Mouse (Mus musculus) liver, embryonic 16.5 days (tissue): ENCODE results near the gene Cdk20. TPM values are rescaled to one million over a fixed set of nuclear protein-coding genes. Genes with fewer than 3 reads are reported as not detected.

Source experiments
- ATAC-seq: fragments of 200-750 bp; cut with Nextera tagmentation; 2 replicates; pipeline ENCODE4 v1.8.0; 2017; ENCODE audit warnings: low read depth, mild to moderate bottlenecking, moderate number of reproducible peaks, moderate library complexity
- H3K27ac ChIP-seq: fragments of 300-500 bp; sonication (generic); 2 replicates; pipeline ENCODE4 v1.5.1; 2014; ENCODE audit warnings: mild to moderate bottlenecking, low read length
- H3K27me3 ChIP-seq: fragments of 300-500 bp; sonication (generic); 2 replicates; pipeline ENCODE4 v1.6.1; 2014; ENCODE audit warnings: low read depth, low read length, mixed read lengths; ENCODE audit not compliant: control insufficient read depth, insufficient read depth
- H3K36me3 ChIP-seq: fragments of 300-500 bp; sonication (generic); 2 replicates; pipeline ENCODE4 v1.6.1; 2014; ENCODE audit warnings: mild to moderate bottlenecking; ENCODE audit not compliant: control insufficient read depth, insufficient read depth
- H3K4me1 ChIP-seq: fragments of 300-500 bp; sonication (generic); 2 replicates; pipeline ENCODE4 v1.6.1; 2014; ENCODE audit warnings: low read depth, low read length, mixed read lengths; ENCODE audit not compliant: control insufficient read depth
- H3K4me2 ChIP-seq: fragments of 300-500 bp; sonication (generic); 2 replicates; pipeline ENCODE4 v1.6.1; 2014; ENCODE audit warnings: low read depth, low read length, mixed read lengths
- H3K4me3 ChIP-seq: fragments of 300-500 bp; sonication (generic); 2 replicates; pipeline ENCODE4 v1.5.1; 2014; ENCODE audit warnings: low read depth, mild to moderate bottlenecking, low read length
- H3K9ac ChIP-seq: fragments of 300-500 bp; sonication (generic); 2 replicates; pipeline ENCODE4 v1.6.1; 2014; ENCODE audit warnings: low read depth, low read length
- H3K9me3 ChIP-seq: fragments of 300-500 bp; sonication (generic); replicated peaks from 2 replicates; pipeline ENCODE4 v1.6.1; 2016; ENCODE audit warnings: low read length; ENCODE audit not compliant: control insufficient read depth
- WGBS: fragments of 180-500 bp; shearing (Covaris S2); extraction: QIAGEN DNeasy Blood & Tissue Kit; methylation state at CpG from one replicate; pipeline ENCODE4 v1.1.7; 2014; ENCODE audit not compliant: insufficient replicate concordance; 5-methylcytosine and 5-hydroxymethylcytosine counted together
- polyA plus RNA-seq: library from polyadenylated mRNA; unstranded; fragments of >200 nt; fragmentation: Nextera tagmentation; extraction: Ambion mirVana; gene quantifications from 2 replicates; pipeline ENCODE4 v1.2.1, GENCODE M21; 2015

Gene Cdk20
- polyA plus RNA-seq, 1 experiment from 2014 or later, result 4.9 TPM

- Histone ChIP-seq H3K27me3 (no peaks in the 10 kb centered on the region), H3K4me1 (peaks cover 3% of the 10 kb centered on the region)
- peak; percentile 58; the same call in 1 of the 2 replicates for ATAC-seq
These were observed 6.8 kb downstream of the Cdk20 start for GRCm38 (mm10) chr13:64438863-64439452.

DNA sequence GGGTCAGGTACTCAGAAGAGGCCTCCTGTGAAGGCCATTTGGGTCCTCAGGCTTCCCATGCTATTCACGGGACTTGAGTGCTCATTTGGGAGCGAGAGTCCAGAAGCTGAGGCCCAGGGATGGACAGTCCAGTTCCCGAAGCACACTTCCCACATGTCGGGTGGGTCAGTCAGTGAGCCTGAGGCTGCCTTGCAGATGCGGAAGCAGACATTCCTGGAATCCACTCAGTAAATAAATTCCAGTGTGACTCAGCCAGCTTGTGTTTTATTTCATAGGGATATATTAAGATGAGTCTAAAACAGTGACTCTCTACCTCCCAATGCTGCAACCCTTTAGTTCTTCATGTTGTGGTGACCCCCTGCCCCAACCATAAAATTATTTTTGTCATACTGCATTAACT lies 7.4 kb downstream of the Cdk20 start:
- ATAC-seq, result no peak
- WGBS, result 66% methylated on average over 5 of the region's 5 CpGs

More at GRCm38 (mm10) chr13:64438863-64439452, 6.8 kb downstream of the Cdk20 start:
- H3K4me2 ChIP-seq, result no peak overlapping the region
- WGBS, result 40% methylated on average over 9 of the region's 9 CpGs
- H3K36me3 ChIP-seq, result no peaks in the 10 kb centered on the region
- H3K4me3 ChIP-seq, result no peak overlapping the region
- H3K9me3 ChIP-seq, result no peaks in the 10 kb centered on the region
- H3K9ac ChIP-seq, result no peak overlapping the region
- H3K27ac ChIP-seq, result no peak overlapping the region

GRCm38 (mm10) chr13:64440592-64440991 lies 8.5 kb downstream of the Cdk20 start:
- H3K27me3 ChIP-seq, result no peaks in the 10 kb centered on the region
- no peaks in the 10 kb centered on the region for H3K36me3 ChIP-seq
- no peak overlapping the region for H3K4me2 ChIP-seq
- no peak overlapping the region for H3K27ac ChIP-seq
- WGBS, result 17% methylated on average over 4 of the region's 4 CpGs
- no peak overlapping the region for H3K9ac ChIP-seq
- no peak for ATAC-seq
- no peaks in the 10 kb centered on the region for H3K9me3 ChIP-seq
- peaks cover 3% of the 10 kb centered on the region for H3K4me1 ChIP-seq
- no peak overlapping the region for H3K4me3 ChIP-seq

More for the DNA sequence above, 7.4 kb downstream of the Cdk20 start:
- Histone ChIP-seq H3K9ac (no peak overlapping the region), H3K4me3 (no peak overlapping the region), H3K27me3 (no peaks in the 10 kb centered on the region), H3K36me3 (no peaks in the 10 kb centered on the region), H3K4me1 (peaks cover 3% of the 10 kb centered on the region), H3K27ac (no peak overlapping the region), H3K9me3 (no peaks in the 10 kb centered on the region), H3K4me2 (no peak overlapping the region)

DNA sequence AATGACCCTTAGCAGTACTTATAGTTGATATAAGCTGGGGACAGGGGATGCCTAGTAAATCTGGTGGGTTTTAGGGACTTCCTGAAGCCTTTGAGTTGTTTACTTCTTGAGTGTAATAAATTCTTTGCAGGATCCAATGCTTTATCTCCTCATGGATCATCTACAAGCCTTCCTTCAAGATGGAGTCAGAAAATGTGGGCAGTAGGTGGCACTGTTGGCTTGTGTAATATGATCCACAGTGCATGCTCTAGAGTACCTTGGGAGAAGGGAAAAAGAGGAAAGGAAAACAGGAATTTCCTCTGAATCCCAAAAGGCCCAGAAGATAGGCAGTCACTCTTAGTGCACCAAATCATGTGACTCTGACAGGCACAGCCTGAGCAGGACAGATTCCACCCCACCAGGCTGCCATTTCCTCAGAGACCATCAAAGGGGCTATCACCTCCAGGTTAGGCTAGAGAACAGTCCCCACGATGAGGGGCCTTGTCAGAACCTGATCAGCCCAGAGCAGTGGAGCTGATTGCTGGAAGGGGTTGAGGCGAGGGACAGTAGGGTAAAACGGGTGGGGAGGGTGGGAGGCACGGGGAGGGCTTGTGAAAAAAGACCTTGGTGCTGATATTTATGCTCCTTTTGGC lies 11.3 kb downstream of the Cdk20 start:
- 45% methylated on average over 4 of the region's 4 CpGs for WGBS

GRCm38 (mm10) chr13:64445254-64445920 lies 13.3 kb downstream of the Cdk20 start:
- Histone ChIP-seq H3K27me3 (no peaks in the 10 kb centered on the region), H3K4me2 (no peak overlapping the region), H3K4me1 (no peaks in the 10 kb centered on the region; the same call in 1 of the 2 replicates), H3K27ac (no peak overlapping the region), H3K4me3 (no peak overlapping the region), H3K9me3 (no peaks in the 10 kb centered on the region), H3K9ac (no peak overlapping the region), H3K36me3 (no peaks in the 10 kb centered on the region)
- ATAC-seq, result no peak
- WGBS, result 30% methylated on average over 9 of the region's 9 CpGs

More for the DNA sequence above, 11.3 kb downstream of the Cdk20 start:
- no peak overlapping the region for H3K4me3 ChIP-seq
- no peaks in the 10 kb centered on the region for H3K36me3 ChIP-seq
- H3K4me1 ChIP-seq, result no peaks in the 10 kb centered on the region; the same call in 1 of the 2 replicates
- ATAC-seq, result no peak
- H3K27ac ChIP-seq, result no peak overlapping the region
- H3K9ac ChIP-seq, result no peak overlapping the region
- H3K9me3 ChIP-seq, result no peaks in the 10 kb centered on the region
- no peak overlapping the region for H3K4me2 ChIP-seq
- H3K27me3 ChIP-seq, result no peaks in the 10 kb centered on the region

- H3K36me3 ChIP-seq, result no peaks in the 10 kb centered on the region
- H3K4me2 ChIP-seq, result no peak overlapping the region
- peak; percentile 58; the same call in 1 of the 2 replicates for ATAC-seq
- H3K9ac ChIP-seq, result no peak overlapping the region
- H3K9me3 ChIP-seq, result no peaks in the 10 kb centered on the region
- no peak overlapping the region for H3K27ac ChIP-seq
- H3K4me1 ChIP-seq, result no peaks in the 10 kb centered on the region; the same call in 1 of the 2 replicates
- 3% methylated on average over 1 of the region's 1 CpGs for WGBS
- H3K27me3 ChIP-seq, result no peaks in the 10 kb centered on the region
- no peak overlapping the region for H3K4me3 ChIP-seq
These were observed 15.8 kb downstream of the Cdk20 start for GRCm38 (mm10) chr13:64447947-64448346.

GRCm38 (mm10) chr13:64448729-64449128 lies 16.6 kb downstream of the Cdk20 start:
- Histone ChIP-seq H3K36me3 (no peaks in the 10 kb centered on the region), H3K4me1 (no peaks in the 10 kb centered on the region; the same call in 1 of the 2 replicates), H3K9ac (no peak overlapping the region), H3K27me3 (no peaks in the 10 kb centered on the region), H3K4me3 (no peak overlapping the region), H3K27ac (no peak overlapping the region), H3K4me2 (no peak overlapping the region), H3K9me3 (no peaks in the 10 kb centered on the region)
- no peak for ATAC-seq
- 54% methylated on average over 5 of the region's 5 CpGs for WGBS

GRCm38 (mm10) chr13:64450001-64450794 lies 18.1 kb downstream of the Cdk20 start:
- H3K9ac ChIP-seq, result no peak overlapping the region
- 34% methylated on average over 7 of the region's 7 CpGs for WGBS
- no peaks in the 10 kb centered on the region for H3K9me3 ChIP-seq
- no peak overlapping the region for H3K4me2 ChIP-seq
- peak; percentile 62 for ATAC-seq
- no peak overlapping the region for H3K27ac ChIP-seq
- H3K4me3 ChIP-seq, result no peak overlapping the region
- no peaks in the 10 kb centered on the region for H3K27me3 ChIP-seq
- H3K4me1 ChIP-seq, result no peaks in the 10 kb centered on the region; the same call in 1 of the 2 replicates
- no peaks in the 10 kb centered on the region for H3K36me3 ChIP-seq
